Mouse (Mus musculus) liver, adult 2 months (tissue): ENCODE data around the gene Anxa6. TPM values are rescaled to one million over a fixed set of nuclear protein-coding genes. Genes with fewer than 3 reads are reported as not detected.

ENCODE experiments used
- DNase-seq: peaks from one replicate; pipeline ENCODE4 v3.0.0-alpha.2; 2011; ENCODE audit warnings: low read depth, low spot score; ENCODE audit errors: extremely low read depth
- H3K27ac ChIP-seq: fragments of 200-500 bp; replicated peaks from 2 replicates; pipeline ENCODE4 v1.5.1; 2012; ENCODE audit warnings: low read depth, mild to moderate bottlenecking, control low read depth, inconsistent platforms, low read length; ENCODE audit not compliant: insufficient read depth
- H3K27me3 ChIP-seq: fragments of 200-500 bp; 2 replicates; pipeline ENCODE4 v1.6.1; 2012; ENCODE audit warnings: mild to moderate bottlenecking, moderate library complexity, low read length, inconsistent platforms; ENCODE audit not compliant: control insufficient read depth, insufficient read depth
- H3K36me3 ChIP-seq: fragments of 200-500 bp; 2 replicates; pipeline ENCODE4 v1.6.1; 2012; ENCODE audit warnings: low read length, inconsistent platforms; ENCODE audit not compliant: control insufficient read depth, insufficient read depth
- H3K4me1 ChIP-seq: fragments of 200-500 bp; 2 replicates; pipeline ENCODE4 v1.6.1; 2011; ENCODE audit warnings: low read length; ENCODE audit not compliant: control insufficient read depth, insufficient read depth
- H3K4me3 ChIP-seq: fragments of 200-500 bp; 2 replicates; pipeline ENCODE4 v1.5.1; 2011; ENCODE audit warnings: low read depth, mild to moderate bottlenecking, control low read depth, low read length, moderate library complexity; ENCODE audit not compliant: insufficient read depth
- H3K79me2 ChIP-seq: fragments of 200-500 bp; 2 replicates; pipeline ENCODE4 v1.6.1; 2012; ENCODE audit warnings: inconsistent platforms, mild to moderate bottlenecking, low read length, moderate library complexity; ENCODE audit not compliant: control insufficient read depth, insufficient read depth
- H3K9ac ChIP-seq: fragments of 200-500 bp; 2 replicates; pipeline ENCODE4 v1.6.1; 2012; ENCODE audit warnings: low read depth, mild to moderate bottlenecking, control low read depth, inconsistent platforms, low read length
- CTCF ChIP-seq: fragments of 200-500 bp; IDR thresholded peaks from 2 replicates; pipeline ENCODE4 v1.5.1; 2011; ENCODE audit warnings: low read depth, low read length, control low read depth
- POLR2A ChIP-seq: fragments of 200-500 bp; IDR thresholded peaks from 2 replicates; pipeline ENCODE4 v1.6.1; 2011; ENCODE audit warnings: low read length, control low read depth; ENCODE audit not compliant: insufficient read depth; ENCODE audit errors: extremely low read depth
- WGBS: fragments of 180-500 bp; shearing (Covaris S2); methylation state at CpG from one replicate; pipeline ENCODE4 v1.1.7; 2018; 5-methylcytosine and 5-hydroxymethylcytosine counted together
- polyA plus RNA-seq: library from polyadenylated mRNA; depleted of rRNA; stranded (reverse); fragments of >200 nt; gene quantifications from 2 replicates; pipeline ENCODE4 v1.2.3, GENCODE M21; 2012
- total RNA-seq: library from RNA; depleted of rRNA; stranded (reverse); fragments of >200 nt; gene quantifications from 2 replicates; pipeline ENCODE4 v1.2.3, GENCODE M21; 2014

Anxa6 gene
- total and polyA plus RNA-seq, 2 experiments: 91.3 to 111 TPM

DNA sequence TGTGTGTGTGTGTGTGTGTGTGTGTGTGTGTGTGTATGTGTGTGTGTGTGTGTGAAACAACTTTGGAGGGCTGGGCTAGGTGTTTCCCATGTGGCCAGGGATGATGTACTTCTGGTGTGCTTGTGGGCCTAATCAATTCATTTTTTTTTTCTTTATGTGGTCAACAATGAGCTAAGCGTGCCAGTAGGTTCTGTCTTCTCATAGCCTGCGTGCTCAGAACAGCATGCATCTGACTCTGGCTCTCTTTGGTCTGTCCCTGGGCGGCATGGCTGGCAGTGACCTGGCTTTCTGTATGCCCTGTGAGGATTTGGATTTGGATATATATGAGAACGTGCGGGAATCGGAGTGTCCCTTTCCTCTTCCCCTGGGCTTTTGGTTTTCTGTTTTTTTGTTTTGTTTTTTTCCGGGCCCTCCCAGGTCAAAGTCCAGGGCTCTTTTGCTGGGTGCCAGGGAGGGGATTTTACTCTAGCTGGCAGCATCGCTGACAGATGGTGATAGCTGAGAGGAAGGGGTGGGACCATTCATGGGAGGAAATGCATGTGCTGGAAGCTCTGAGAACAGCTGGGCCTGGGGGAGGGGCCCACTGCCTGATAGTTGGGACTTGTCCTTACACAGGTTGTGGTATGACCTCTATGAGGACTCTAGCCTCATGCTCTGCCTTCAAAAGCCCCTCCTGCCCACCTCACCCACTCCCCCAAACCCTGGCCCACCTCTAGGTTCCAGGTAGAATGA lies 59.6 kb downstream of the Anxa6 start:
- WGBS: 33% methylated on average over 8 of the region's 8 CpGs
- Histone ChIP-seq H3K27me3 (no peaks in the 10 kb centered on the region), H3K4me3 (no peak overlapping the region), H3K79me2 (no peaks in the 10 kb centered on the region), H3K27ac (peak overlapping the region; percentile 52), H3K4me1 (peaks cover 9% of the 10 kb centered on the region), H3K9ac (no peak overlapping the region), H3K36me3 (no peaks in the 10 kb centered on the region; the same call in 1 of the 2 replicates)
- DNase-seq: peak; percentile 29
- TF ChIP-seq POLR2A (no peak), CTCF (no peak)

DNA sequence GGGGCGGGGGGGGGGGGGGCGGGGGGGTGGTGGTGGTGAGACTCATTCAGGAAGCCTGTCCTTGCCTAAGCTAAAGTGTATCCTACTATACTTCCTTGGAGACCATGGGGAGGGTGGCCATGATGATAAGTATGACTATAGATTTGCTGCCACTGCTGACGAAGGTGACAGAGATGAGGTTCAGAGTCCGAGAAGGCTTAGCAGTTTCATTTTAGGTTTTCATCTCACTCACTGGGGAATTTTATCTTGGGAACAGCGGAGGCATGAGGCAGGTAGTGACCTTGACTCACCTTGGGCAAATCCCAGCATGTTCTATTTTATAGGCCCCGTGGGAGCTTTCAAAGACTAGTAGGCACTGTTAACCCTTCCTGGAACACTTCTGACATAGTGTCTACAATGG lies 60.5 kb downstream of the Anxa6 start:
- WGBS: 46% methylated on average over 6 of the region's 6 CpGs
- Histone ChIP-seq H3K27ac (no peak overlapping the region), H3K79me2 (no peaks in the 10 kb centered on the region), H3K4me1 (peaks cover 9% of the 10 kb centered on the region), H3K4me3 (no peak overlapping the region), H3K9ac (no peak overlapping the region), H3K36me3 (no peaks in the 10 kb centered on the region), H3K27me3 (no peaks in the 10 kb centered on the region)
- DNase-seq: no peak
- TF ChIP-seq POLR2A (no peak), CTCF (no peak)

DNA sequence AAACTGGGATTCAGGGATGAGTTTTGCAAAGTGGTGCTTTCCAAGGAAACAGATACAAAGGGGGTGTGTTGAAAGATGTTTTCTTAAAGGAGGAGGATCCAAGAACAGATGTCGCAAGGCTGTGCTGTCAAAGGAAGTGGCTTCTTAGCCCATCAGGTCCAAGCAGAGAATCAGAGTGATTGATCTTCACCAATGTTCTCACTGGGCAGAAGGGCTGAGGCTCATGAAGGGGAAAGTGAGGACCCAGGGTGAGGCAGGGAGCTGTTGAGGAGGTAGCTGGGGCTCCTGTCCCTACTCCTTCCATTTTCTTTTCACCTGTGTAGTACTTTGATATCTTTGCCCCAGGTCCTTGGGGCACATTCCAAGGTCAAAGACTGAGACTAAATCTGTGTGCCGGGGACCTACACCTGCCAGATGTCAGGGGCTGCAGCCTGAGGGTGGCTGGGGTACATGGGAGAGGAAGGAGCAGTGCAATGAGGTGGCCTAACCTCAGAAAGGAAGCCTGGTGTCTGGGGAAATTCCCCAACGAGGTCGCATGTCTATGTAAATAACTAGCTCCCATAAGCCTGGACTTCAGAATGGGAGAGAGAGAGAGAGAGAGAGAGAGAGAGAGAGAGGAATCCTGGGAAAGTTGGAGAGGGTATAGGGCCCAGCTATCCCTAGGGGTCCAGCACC lies 61.1 kb downstream of the Anxa6 start:
- 42% methylated on average over 4 of the region's 4 CpGs for WGBS
- Histone ChIP-seq H3K79me2 (no peaks in the 10 kb centered on the region), H3K36me3 (no peaks in the 10 kb centered on the region), H3K4me3 (no peak overlapping the region), H3K27ac (no peak overlapping the region), H3K9ac (no peak overlapping the region), H3K27me3 (no peaks in the 10 kb centered on the region), H3K4me1 (peaks cover 9% of the 10 kb centered on the region)
- no peak for DNase-seq
- TF ChIP-seq POLR2A: no peak

DNA sequence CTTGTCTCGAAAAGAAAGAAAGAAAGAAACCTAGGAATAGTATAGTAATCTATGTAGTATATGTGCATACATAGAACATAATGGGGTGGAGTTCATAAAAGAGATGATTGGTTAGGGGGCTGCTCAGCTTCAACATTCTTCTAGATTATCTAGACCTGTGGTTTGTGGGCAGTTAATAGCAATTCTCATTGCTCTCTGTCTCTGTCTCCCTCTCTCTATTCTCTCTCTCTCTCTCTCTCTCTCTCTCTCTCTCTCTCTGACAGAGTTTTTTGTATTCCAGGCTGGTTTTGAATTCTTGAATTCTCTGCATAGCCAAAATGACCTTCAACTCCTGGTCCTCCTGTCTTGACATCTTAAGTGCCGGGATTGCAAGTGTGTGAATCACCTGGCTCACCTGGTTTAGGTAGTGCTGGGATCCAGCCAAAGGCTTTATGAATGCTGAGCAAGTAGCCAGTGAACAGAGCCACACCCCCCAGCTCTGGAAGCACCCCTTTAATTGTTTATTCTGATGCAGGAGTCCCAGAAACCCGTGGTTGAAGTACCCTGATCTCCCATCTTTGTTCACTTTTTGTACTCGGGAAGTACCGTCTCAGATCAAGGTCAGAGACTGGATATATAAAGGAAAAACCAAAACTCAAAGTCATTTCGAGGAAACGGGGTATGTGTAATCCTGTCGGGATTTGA lies 61.7 kb downstream of the Anxa6 start:
- no peak overlapping the region for H3K9ac ChIP-seq
- TF ChIP-seq POLR2A: no peak
- no peak for TF ChIP-seq CTCF
- no peak for DNase-seq
- no peak overlapping the region for H3K27ac ChIP-seq
- H3K27me3 ChIP-seq: no peaks in the 10 kb centered on the region
- WGBS: 66% methylated on average over 8 of the region's 8 CpGs
- no peak overlapping the region for H3K4me3 ChIP-seq
- H3K36me3 ChIP-seq: no peaks in the 10 kb centered on the region
- peaks cover 9% of the 10 kb centered on the region for H3K4me1 ChIP-seq
- no peaks in the 10 kb centered on the region for H3K79me2 ChIP-seq

DNA sequence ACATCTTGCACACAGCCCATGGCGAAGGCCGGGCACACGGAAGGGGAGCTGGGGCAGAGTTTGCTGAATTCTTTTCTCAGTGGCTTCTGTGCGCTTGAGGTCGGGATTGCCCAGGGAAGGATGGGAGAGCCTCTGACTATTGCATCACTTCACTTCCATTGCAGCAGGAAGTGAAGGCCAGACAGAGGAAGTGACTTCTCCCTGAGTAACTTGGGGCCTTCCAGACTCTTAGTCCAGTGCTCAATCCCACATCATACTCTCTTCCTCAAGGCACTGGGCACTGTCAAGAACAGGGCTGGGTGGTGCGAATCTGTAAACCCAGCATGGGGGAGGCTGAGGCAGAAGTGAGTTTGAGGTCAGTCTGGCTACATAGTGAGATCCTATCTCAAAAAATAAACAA lies 68.0 kb downstream of the Anxa6 start:
- Histone ChIP-seq H3K4me1 (peaks cover 4% of the 10 kb centered on the region), H3K27ac (no peak overlapping the region; the same call in 1 of the 2 replicates), H3K9ac (no peak overlapping the region), H3K27me3 (no peaks in the 10 kb centered on the region), H3K4me3 (no peak overlapping the region), H3K36me3 (no peaks in the 10 kb centered on the region), H3K79me2 (no peaks in the 10 kb centered on the region)
- no peak for DNase-seq
- WGBS: 67% methylated on average over 6 of the region's 6 CpGs
- TF ChIP-seq POLR2A: no peak
- TF ChIP-seq CTCF: no peak
